Mouse (Mus musculus): ENCODE data around the gene 4933427D14Rik.

The 4933427D14Rik gene

DNA sequence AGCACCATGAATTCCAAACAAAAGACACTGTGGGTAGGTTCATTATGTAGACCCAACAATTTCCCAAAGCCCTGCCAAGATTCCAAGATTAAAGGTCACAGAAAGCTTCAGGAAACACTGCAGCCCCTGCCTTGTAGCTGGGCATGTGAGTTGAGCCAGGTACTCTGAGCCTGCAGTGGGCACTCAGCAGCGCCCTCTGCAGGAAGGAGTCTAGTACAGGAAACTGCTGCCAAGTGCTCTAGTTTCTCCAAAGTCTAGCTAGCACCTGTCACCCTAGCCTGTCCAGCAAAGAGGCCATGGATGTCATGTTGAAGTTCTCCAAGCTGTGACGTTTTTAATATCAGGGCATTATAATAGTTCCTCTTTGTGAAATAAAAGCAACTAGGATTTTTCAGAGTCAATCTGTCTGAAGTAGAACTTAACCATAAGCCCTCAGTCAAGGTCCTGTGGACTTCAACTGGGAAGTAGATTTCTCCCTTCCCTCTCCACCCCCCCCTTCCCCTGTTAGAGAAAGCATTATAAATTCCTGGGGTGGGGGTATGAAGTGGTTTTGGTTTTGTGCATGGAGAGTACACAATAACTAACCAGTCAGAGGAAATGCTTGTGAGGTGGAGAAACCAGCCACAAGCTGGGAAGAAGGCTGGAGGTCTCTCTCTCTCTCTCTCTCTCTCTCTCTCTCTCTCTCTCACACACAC, 61.9 kb downstream of the 4933427D14Rik start:
- no peak for DNase-seq (ENCODE audit: low read depth in 1 of 2, low spot score in 2 of 2)

DNA sequence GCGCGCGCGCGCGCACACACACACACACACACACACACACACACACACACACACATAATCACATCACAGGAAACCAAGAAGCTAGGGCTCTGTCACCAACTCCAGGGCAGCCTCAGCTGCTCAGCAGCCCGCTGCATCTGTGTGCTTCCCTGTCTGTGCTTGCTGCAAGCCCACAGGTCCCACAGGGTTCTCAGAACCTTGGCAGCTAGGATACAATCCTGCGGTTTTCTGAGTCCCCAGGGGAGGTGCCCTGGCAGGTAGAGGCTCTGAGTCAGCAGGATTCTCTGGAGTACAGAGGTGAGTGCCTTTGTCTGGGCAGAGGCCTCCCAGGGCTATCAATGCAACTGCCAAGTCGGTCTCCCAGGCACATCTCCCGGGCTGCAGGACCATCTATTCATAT, 64.4 kb downstream of the 4933427D14Rik start:
- no peak for DNase-seq (ENCODE audit: low read depth in 1 of 2, low spot score in 2 of 2)

DNA sequence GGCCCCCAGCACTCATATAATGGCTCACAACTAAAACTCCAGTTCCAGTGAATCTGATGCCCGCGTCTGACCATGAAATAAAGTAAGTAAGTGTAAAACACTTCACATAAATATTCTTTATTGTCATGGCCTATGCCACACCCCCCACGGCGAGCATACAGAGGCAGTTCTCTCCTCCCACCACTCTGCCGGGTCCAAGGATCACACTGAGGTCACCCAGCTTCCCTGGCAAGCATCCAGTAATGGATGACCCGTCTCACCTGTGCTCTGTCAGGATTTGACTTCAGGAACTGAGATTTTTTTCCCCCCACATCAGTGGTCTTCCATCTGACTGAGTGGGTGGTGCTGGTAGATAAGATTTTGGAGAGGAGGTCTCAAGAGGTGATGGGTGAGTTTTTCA, 67.1 kb downstream of the 4933427D14Rik start:
- no peak for DNase-seq (ENCODE audit: low read depth in 1 of 2, low spot score in 2 of 2)

DNA sequence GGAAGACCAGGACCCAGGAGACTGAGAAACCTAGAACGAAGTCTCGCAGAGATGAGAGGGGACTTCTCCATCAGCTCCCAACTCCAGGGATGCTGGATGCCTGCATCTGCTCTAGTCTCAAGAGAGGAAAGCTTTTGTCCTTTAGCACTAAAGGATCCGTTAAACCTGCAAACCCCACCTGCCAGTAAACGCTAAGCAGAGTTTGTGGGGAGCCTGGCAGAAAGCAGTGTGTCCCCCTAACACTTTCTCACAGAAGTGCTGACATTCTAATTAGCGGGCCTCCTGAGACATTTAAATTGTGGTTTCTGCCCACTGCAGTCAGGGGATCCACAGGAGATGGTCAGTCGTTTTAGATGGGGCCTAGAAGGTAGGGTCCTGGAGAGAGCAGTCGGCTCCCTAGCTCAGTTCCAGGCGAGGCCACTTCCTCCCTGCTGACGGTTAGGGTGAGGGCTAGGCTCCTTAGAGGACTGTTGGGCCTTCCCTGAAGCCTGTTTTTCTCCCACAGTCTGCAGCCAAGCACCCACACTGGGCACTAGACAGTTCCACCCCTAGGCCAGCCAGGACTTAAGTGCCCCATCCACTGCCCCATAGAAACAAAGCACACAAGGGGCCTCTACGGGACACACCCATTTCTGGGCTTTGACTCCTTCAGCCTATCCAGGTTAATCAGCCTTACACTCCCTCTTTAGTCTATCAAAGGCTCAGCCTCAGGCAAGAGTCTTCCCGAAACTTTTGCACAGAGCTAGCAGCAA, 70.9 kb downstream of the 4933427D14Rik start:
- no peak for DNase-seq (ENCODE audit: low read depth in 1 of 2, low spot score in 2 of 2)

DNA sequence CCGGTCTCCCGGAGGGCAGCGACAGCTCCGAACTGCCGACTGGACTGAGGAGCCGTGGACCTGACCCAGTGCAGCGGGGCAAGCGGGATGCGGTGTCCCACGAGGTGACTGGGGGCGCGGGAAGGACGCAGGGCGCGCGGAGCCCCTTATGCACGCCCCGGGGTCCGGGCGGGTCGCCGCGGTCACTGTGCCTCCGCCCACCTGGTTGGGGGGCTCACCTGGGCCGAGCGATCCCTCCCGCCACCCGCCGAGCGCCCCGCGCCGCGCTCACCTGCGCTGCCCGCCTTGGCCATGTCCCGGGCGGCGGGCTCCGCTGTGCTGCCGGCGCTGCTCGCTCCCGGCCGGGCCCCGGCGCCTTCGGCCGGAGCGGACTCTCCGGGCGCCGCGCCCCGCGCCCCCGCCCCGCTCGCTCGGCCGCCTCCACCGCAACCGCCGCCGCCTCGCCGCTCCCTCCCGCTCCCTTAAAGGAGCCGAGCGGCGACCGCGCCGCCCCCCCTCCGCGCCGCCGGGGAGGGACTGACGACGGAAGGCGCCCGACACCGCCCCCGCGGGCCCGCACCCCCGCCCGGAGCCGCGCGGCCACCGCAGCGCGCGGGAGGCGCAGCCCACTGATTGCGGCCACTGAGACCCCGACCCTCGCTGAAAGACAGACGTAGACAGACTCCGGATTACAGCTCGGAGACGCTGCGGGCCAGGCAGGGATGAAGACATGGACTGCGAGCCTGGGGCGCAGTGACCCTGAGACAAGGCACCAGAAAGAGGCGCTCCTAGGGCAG, 71.7 kb downstream of the 4933427D14Rik start, which contains the start of gene Pitpnm3:
Pitpnm3 (minus strand) TSS at position 396 of the 776 bp plus-strand sequence.
- no peak for DNase-seq (ENCODE audit: low read depth in 1 of 2, low spot score in 2 of 2)

DNA sequence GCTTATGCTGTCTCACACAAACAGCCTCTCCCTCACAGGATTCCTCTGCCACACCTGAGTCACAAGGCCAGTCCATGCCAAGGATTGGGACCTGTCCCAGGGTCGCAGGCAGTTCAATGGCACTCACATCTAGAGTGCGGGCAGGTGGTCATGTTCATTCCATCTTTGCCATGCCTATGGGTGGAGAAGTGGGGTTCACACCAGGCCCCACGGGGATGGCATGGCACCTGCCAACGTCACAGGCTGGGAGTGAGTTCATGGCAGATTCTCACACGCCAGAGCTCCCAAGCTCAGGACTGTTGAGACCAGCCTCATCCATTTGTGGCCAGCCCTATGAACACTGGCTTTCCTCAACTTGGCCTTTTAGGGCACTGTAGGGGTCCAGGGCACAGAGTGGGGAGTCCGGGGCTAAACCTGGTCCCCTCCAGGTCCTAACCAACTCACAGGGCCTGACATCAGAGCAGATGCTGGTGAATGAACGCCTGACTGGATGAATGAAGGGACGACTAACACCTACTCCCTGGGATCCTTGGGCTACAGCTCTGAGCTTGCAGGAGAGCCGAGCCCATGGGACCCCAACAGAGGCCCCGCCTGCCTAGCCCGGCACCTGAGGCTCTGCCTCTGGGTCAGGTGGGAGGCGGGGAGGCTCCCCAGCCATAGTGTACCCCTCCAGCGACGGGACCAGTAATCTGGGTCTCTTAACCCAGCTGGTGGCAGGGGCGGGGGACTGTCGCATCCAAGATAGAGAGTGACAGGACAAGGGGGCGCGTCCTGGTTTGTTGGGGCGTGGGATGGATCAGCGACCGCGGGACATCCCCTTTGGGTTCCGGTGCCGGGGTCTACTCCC, 72.5 kb downstream of the 4933427D14Rik start:
- no peak for DNase-seq (ENCODE audit: low read depth in 1 of 2, low spot score in 2 of 2)

DNA sequence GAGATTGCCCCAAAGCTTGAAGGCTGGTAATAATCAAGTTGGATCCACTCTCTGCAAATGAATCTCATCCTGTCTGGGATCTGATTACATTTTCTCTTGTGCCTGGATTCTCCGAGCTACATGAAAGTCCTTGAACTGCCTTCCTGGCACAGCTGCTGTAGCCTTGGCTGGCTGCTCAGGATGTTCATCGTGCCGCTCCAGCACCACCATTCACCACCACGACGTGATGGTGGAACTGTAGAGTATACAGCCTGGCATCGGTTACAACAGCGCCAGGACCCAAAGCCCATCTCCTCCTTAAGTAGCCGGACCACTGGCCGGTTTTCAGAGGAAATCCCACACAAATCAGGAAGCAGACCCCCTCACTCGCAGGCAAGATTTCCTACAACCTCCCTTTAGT, 74.2 kb downstream of the 4933427D14Rik start:
- no peak for DNase-seq (ENCODE audit: low read depth in 1 of 2, low spot score in 2 of 2)

DNA sequence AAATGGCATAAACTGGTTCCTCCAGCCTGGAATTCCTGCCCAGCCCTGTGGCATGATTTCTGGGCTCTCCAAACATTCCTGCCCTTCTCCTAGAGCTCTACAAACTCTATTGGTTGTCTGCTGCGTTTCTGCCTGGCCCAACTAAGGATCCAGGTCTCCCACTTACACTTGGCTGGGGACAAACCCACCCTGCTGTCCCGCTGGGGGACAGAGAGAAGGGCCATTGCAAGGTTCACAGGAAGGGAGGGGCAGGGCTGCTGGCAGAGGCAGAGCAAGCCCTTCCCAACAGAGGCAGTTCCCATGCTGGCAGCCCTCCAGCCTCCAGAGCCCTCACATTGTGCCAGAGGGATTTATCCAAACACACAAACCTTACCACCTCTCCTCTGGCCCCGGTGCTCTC, 75.0 kb downstream of the 4933427D14Rik start:
- no peak for DNase-seq (ENCODE audit: low read depth in 1 of 2, low spot score in 2 of 2)

DNA sequence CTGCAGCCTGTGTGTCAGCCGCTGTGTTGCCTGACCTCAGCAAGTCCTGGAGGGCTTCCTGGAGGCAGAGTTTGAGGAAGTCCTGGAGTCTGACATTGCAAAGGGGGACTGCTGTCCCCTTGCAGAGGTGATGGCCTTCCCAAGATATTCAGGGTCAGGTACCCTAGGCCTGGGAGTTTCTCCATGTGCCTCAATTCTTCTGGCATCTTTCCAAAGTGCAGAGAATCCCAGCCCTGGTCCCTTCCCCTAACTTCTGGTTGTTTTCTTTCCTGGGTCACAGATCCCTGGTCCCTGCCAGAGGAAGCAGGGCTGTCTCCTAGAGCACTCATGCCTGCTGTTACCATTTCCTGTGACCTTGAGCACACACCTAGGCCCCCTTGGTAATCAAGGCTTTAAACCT, 75.6 kb downstream of the 4933427D14Rik start:
- no peak for DNase-seq (ENCODE audit: low read depth in 1 of 2, low spot score in 2 of 2)

DNA sequence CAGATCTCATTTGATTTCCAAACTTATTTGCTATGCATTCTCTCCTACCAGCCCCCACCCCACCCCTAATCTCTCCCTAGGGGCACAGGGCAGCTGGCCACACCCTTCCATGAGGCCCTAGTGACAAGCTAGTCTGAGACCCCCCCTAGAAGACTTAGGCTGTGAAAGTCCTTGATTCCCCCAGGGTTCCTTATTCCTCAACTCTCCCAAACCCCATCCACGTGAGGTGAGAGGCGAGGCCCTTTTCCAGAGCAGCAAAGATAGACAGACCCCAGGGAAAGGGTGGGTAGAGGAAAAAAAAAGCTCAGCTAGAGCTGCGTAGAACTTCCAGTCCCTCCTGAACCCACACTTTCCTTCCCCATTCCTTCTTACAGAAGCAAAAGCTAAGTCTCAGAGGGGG, 76.4 kb downstream of the 4933427D14Rik start:
- no peak for DNase-seq (ENCODE audit: low read depth in 1 of 2, low spot score in 2 of 2)

DNA sequence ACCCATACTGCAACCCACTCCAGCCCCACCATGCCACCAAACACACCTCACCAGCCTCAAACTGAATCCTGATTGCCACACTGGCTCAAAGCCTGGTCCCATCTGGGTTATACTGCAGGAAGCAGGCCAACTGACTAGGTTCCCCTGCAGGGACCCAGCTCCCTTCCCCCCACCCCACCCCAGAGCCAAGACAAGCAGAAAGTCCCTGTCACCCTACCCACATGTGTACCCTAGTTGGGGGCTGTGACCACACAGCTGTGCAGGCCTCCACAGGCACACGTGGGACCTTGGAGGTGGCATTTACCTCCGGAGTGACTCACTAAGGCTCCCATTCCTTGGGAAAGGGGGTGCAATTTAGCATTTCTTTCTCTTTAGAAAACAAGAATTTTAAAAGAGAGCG, 76.8 kb downstream of the 4933427D14Rik start:
- no peak for DNase-seq (ENCODE audit: low read depth in 1 of 2, low spot score in 2 of 2)

DNA sequence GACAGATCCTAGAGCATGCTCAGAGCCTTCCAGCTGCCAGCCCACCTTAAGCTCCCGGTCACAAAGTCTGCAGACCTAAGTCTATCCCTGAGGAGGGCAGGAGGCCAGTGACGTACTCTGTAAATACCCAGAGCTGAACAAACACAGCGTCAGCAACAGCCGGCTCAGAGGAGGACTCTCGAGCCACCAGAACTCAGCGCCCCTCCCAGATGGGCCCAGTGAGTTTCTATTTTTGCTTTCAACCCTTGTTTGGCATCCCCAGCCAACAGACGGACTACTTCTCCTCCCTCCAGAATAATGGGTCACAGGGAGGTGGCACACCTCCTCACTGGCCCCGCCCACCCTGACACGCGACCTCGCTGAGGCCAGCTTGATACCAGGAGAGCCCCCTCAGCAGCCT, 77.2 kb downstream of the 4933427D14Rik start:
- no peak for DNase-seq (ENCODE audit: low read depth in 1 of 2, low spot score in 2 of 2)

DNA sequence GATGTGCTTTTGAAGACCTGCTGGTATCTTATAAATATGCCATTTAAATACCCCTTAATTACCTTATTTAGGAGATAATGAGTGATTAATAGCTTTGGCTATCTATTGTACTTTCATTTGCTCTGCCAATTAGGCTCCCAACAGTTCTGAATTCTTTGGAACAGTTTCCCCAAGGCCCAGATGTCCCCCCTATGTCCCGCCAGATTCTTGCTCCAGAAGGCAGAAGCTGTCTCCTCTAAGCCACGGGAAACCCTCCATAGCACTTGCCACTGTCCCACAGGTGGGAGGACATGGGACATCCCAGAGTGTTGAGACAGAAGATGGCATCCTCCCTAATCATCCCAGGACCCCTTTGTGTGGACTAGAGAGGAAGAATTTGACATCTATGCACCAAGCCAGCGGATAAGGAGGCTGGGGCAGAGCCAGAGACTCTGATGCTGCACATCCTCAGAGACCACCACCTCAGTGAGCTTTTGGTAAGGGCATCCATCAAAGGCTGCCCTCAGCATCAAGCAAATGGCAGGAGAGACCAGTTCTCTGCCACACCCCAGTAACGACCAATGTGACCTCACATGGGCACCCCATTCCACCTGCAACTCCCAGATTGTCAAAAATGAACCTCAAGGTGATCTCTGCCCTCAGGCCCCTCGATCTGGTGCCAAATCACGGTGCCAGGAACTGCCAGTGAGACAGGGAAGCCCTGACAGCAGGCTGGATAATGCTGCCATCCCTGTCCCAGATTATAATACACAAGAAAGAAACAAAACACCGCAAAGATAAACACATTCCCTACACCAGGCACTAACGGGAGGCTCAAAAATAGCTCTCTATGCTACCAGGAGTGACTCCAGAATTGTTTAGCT, 78.0 kb downstream of the 4933427D14Rik start:
- no peak for DNase-seq (ENCODE audit: low read depth in 1 of 2, low spot score in 2 of 2)

DNA sequence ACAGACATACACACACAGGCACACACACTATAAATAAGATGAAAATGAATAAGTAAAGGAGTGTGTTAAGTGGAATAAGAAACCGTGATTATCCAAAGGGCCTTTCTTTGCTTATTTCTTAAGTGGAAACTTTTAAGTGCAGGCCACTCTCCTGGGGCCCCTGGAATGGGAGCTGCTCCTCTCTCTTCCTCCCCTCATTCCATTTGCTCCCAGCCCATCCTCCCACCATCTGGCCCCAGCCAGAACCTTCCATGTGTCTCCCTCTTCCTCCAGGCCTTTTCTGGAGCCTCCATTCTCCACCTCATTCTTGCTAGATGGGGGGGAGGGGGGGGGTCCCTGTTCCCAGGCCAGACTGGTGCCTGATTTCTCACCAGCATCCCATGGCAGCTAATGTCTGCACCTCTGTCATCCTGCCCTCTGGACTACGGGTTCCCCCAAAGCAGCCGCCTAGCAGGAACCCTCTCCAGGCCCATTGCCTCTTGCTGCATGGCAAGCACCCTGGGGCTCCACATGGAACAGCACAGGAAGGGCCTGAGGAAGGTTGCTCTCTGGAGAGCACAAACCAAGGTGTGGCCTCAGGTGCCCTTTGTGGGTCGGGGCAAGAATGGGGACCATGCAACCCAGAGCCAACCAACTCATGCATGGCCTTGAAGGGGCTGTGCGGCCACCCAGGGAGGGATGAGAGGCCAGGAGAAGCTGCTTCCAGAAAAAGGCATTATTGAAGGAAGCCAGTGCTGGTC, 79.6 kb downstream of the 4933427D14Rik start:
- no peak for DNase-seq (ENCODE audit: low read depth in 1 of 2, low spot score in 2 of 2)

DNA sequence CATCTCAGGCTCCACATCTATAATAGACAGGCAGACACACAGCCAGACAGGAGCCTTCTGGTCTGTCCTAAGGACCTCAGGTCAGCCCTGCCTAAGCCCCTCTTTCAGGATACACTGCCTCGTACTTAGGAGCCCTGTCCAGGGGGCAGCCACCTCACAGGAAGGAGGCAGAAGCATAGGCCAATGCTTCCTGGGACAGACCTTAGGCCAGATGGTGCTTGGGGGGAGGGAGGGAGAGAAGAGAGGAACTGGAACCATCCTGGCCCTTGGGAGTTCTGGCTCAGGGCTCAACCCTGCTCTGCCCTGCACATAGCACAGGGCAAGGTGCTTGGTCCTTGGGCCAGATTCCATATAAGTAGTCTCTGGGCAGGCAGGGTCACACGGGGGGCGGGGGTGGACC, 81.5 kb downstream of the 4933427D14Rik start:
- DNase-seq (ENCODE audit: low read depth in 1 of 2, low spot score in 2 of 2) = no peak

DNA sequence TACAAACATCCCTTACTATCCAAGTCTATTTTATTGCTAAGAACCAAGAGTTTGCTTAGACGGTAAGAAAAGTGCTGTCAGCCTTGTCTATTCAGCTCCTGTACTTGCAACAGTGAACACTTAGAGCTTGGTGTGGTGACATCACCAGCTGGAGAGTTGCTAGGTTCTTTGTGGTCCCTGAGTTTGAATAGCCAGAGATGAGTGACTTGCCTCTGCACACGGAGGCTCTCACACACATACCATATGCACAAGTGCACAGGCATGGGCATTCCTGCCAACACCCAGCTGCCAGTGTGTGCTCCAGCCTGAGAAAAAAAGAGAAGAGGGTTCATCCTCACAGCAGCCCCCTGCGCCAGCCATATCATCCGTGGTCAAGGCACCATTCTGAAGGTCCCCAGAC, 83.7 kb downstream of the 4933427D14Rik start:
- no peak for DNase-seq (ENCODE audit: low read depth in 1 of 2, low spot score in 2 of 2)

DNA sequence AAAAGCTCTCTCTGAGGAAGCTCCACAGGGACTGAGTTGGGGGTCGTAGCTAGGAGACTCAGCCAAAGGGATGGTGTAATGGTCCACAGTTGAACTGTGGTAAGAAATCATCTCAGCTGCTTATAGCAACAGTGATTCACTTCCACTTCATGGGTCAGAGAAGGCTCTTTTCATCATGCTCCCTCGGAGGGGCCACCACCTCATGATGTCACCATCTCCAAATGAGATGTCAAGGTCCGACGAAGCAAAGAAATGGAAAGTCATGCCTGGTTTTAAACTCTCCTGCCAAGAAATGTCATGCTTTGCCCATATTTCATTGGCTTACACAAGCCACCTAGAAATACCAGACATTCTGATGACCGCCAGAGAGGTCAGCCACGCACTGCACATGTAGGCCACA, 86.9 kb downstream of the 4933427D14Rik start:
- DNase-seq (ENCODE audit: low read depth in 1 of 2, low spot score in 2 of 2) = no peak

DNA sequence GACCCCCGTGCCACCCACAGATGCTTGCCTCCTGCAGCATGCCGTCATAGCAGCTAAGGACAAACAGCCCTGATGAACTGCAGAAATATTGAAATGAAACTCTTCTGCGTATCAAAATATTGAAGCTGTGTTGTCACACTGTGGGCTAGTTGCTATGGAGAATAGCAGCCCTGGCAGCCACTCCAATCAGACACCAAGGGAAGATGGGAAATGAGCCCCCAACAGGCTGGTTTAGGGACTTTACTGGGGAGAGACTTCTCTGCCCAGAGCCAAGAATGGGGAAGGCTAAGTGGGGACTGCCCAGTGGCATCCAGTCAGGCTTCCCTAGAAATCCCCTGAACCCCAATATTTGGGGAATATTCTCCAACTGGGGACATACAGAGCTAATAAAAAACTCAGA, 88.6 kb downstream of the 4933427D14Rik start:
- DNase-seq (ENCODE audit: low read depth in 1 of 2, low spot score in 2 of 2) = no peak

DNA sequence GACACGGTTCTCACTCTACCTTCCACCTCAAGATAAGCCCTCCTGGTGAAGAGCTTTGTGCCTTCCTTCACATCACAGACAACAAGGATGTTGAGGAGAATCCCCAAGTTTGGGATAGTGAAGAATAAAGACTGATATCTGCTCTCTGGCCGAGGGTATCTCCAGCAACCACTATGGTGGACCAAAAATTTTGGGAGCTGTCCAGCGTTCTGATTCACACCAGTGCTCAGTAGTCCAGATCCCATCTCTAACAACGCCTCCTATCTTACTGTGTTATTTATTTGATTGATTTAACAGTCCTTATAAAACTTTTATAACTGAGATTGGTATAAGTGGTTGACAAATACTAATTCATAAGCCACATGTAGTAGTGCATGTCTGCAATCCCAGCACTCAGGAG, 94.0 kb downstream of the 4933427D14Rik start:
- DNase-seq (ENCODE audit: low read depth in 1 of 2, low spot score in 2 of 2) = no peak

Measured in monocyte, adult 2 months (primary cell).